Mouse (Mus musculus): ENCODE results near the gene Gemin8.
A peak's percentile ranks its signal among the peaks of the same experiment; 100 is the strongest.

Gemin8 gene

GRCm38 (mm10) chrX:166169892-166170799 is at the start of gene Gemin8:
Gemin8 (plus strand) TSS chrX:166170454.
- peak; percentile 96 for DNase-seq (ENCODE audit: extremely low read depth, low read depth)

- no peak for DNase-seq (ENCODE audit: extremely low read depth, low read depth)
These were observed 23.0 kb upstream of the Gemin8 start for GRCm38 (mm10) chrX:166147158-166147846.

GRCm38 (mm10) chrX:166162773-166163172 is 7.5 kb upstream of the Gemin8 start:
- no peak for DNase-seq (ENCODE audit: extremely low read depth, low read depth)

GRCm38 (mm10) chrX:166167307-166167706 is 2.9 kb upstream of the Gemin8 start:
- peak; percentile 62 for DNase-seq (ENCODE audit: extremely low read depth, low read depth)

- DNase-seq (ENCODE audit: extremely low read depth, low read depth): peak; percentile 43
These were observed 2.3 kb upstream of the Gemin8 start for GRCm38 (mm10) chrX:166167923-166168322.

GRCm38 (mm10) chrX:166170800-166171738 is 815 bp downstream of the Gemin8 start:
- DNase-seq (ENCODE audit: extremely low read depth, low read depth): peak; percentile 57

GRCm38 (mm10) chrX:166172041-166172440 is 1.8 kb downstream of the Gemin8 start:
- DNase-seq (ENCODE audit: extremely low read depth, low read depth): no peak

GRCm38 (mm10) chrX:166172661-166173060 is 2.4 kb downstream of the Gemin8 start:
- no peak for DNase-seq (ENCODE audit: extremely low read depth, low read depth)

GRCm38 (mm10) chrX:166173796-166174195 is 3.5 kb downstream of the Gemin8 start:
- no peak for DNase-seq (ENCODE audit: extremely low read depth, low read depth)

GRCm38 (mm10) chrX:166177929-166178328 is 7.7 kb downstream of the Gemin8 start:
- DNase-seq (ENCODE audit: extremely low read depth, low read depth): no peak

GRCm38 (mm10) chrX:166183094-166183493 is 12.8 kb downstream of the Gemin8 start:
- DNase-seq (ENCODE audit: extremely low read depth, low read depth): no peak

GRCm38 (mm10) chrX:166185327-166185913 is 15.2 kb downstream of the Gemin8 start:
- DNase-seq (ENCODE audit: extremely low read depth, low read depth): no peak

GRCm38 (mm10) chrX:166187803-166188202 is 17.5 kb downstream of the Gemin8 start:
- no peak for DNase-seq (ENCODE audit: extremely low read depth, low read depth)

GRCm38 (mm10) chrX:166196327-166196726 is 26.1 kb downstream of the Gemin8 start:
- no peak for DNase-seq (ENCODE audit: extremely low read depth, low read depth)

GRCm38 (mm10) chrX:166198266-166198665 is 28.0 kb downstream of the Gemin8 start:
- no peak for DNase-seq (ENCODE audit: extremely low read depth, low read depth)

GRCm38 (mm10) chrX:166199812-166200211 is 29.6 kb downstream of the Gemin8 start:
- DNase-seq (ENCODE audit: extremely low read depth, low read depth): no peak

GRCm38 (mm10) chrX:166214576-166214975 is 44.3 kb downstream of the Gemin8 start:
- DNase-seq (ENCODE audit: extremely low read depth, low read depth): no peak

- no peak for DNase-seq (ENCODE audit: extremely low read depth, low read depth)
These were observed 46.0 kb downstream of the Gemin8 start for GRCm38 (mm10) chrX:166216248-166216647.

- no peak for DNase-seq (ENCODE audit: extremely low read depth, low read depth)
These were observed 46.5 kb downstream of the Gemin8 start for GRCm38 (mm10) chrX:166216720-166217119.

GRCm38 (mm10) chrX:166219331-166219730 is 49.1 kb downstream of the Gemin8 start:
- DNase-seq (ENCODE audit: extremely low read depth, low read depth): no peak

GRCm38 (mm10) chrX:166226856-166227255 is 56.6 kb downstream of the Gemin8 start:
- no peak for DNase-seq (ENCODE audit: extremely low read depth, low read depth)

All from MEL-GATA-1-ER (cell line).